Mouse (Mus musculus) monocyte, adult 2 months (primary cell): ENCODE measurements at regions not wholly inside any gene's neighbourhood (a gene's known extent, or its start where the extent isn't known, plus 50 kb on each side); places are given as distances from the start of the nearest gene placed in this dataset.

Experiments used
- DNase-seq, 2 experiments: peaks; one replicate each; pipeline ENCODE4 v3.0.0; 2022; ENCODE audit warnings: low spot score in 2 of 2, low read depth in 1 of 2

- DNase-seq, result no peak
Measured at GRCm38 (mm10) chr1:64364095-64364494, 168.3 kb upstream of the Creb1 start.

DNA sequence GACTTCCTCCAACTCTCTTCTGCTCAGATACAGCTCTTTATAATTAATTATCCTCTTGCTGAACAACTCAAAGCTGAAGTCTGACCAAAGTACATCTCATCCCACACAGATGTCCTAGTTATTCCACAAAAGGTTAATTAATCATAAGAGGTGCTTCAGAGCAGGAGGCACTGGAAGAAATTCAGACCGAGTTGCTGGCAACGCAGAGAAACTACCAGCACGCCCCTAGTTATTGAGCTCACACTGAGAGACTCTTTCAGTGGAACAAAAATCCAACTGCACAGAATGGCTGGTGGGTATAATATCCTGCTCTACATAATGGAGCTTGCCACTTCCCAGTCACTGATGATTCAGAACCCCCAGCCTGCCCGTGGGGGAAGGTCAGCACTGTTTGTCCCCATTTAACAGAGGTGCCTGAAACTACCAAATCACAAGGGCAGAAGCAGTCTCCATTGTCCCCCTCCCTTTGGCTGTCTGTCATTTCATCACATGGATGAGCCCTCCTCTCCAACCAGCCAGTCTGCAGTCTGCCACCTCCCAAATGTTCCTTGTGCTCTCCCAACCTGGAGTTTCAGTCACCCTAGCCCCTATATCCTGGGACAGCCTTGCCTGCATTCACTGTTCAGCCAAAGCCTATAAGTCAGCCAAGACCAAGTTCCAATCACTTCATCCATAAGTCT is 170.3 kb upstream of the Creb1 start:
- no peak for DNase-seq

DNA sequence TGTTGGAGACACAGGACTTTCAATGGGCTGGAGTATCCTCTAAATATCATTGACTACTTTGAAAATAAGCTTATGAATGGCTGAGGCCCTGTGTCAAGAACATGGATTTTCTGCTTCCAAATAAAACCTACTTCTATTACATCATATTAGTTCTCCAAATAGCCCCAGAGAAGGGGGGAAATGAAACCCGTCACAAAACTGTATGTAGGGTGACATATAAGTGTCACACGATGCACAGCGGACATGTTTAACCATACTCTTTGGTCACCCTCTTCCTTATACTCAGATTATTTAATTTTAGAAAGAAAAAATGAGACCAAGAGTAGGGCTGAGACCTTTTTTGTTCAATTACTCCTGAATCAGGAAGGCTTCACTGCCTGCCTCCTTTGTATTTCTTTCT is 189.2 kb upstream of the Creb1 start:
- DNase-seq, result peak; percentile 29 to 44

DNA sequence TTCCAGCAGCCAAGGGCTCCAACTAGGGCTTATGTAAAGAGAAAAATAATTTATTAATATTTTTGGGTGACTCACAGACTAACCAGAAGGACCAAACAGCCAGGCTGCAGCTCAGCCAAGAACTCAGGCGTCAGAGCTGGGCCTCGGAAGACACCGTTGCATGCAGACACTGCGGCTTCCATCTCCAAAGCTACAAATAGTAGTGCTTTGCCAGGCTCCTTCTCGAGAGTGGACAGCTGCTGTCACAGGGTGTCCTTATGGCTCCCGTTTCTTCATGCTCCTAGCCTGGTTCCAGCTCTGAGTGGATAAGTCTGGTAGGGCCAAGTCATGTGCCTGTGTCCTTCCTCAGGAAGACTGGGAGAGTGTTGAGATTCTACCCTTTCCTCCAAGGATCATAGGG is 190.8 kb upstream of the Creb1 start:
- DNase-seq, result no peak

DNA sequence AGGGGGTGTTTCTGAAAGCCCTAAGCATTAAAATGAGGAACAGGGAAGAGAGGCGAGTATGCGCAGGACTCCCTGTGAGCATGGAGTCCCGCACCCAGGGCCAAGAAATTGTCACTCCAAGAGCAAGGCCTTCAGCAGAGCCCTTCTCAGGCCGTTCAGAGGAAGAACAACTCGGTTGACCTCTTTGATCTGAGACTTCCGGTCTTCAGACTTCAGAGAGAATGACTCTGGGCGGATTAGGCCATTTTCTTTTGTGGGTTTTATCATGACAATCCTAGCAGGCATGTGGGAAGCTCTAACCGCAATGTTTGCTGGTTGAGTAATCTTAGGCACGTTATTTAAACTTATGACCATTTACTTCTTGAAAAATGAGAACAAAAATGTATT is 193.9 kb upstream of the Creb1 start:
- peak; percentile 55 to 59 for DNase-seq

GRCm38 (mm10) chr1:64337619-64338574 is 194.5 kb upstream of the Creb1 start:
- DNase-seq, result peak in 1 of 2 experiments; percentile 23

DNA sequence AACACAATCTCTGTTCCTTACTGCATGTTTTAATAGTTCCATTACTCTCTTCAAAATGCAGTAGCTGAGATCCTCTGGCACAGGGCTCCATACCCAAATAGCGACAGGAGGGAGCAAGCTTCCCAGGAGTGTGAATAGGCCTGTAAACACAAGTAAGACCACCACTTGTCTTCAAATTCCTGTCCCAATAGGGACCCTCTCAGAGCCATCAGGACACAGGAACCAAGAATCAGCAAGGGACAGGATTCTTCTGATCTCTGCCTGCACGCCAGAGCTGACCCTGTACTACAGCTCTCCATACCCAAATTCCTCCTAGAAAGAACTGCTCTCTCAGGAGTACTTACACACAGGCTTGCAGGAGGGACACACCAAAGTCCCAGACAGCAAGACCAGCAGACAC is 200.9 kb upstream of the Creb1 start:
- no peak for DNase-seq

GRCm38 (mm10) chr1:64330721-64331120 is 201.7 kb upstream of the Creb1 start:
- no peak for DNase-seq

DNA sequence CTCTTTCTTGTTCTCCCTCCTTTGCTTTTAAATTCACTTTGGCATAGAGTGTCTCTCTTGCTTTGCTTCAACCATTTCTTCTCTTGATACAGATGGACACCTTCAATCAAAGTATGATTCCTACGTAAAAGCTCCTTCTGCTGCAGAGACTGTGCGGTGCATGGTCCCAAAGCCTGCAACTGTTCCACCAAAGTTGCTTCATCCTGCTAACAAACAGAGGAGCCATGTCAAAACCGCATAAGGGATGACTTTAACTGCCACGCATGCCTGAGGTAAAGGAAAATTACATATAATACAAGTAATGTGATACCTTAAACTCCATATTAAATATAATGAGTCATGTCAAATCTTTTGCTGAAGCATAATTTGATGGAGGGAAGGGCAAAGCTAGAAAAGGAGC is 200.1 kb upstream of the Klf7 start:
- no peak for DNase-seq

DNA sequence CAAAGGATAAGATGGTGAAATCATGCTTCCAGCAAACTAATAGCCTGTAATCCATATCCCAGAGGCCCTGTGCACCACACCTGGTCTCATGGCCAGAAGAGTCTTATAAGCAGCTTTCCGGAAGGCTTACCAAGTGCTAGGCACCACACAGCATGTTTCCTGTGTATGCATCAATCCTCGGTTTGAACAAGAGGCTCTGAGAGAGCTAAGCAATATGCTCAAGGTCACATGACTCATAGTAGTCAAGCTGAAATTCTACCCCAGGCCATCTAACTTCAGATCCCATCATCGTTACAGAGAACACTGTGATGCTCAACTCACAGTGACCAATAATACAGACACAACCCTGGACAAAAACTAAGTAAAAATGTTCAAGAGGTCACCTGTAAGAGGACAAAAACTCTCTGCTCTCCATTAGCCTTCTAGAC is 197.1 kb upstream of the Klf7 start:
- DNase-seq, result no peak

DNA sequence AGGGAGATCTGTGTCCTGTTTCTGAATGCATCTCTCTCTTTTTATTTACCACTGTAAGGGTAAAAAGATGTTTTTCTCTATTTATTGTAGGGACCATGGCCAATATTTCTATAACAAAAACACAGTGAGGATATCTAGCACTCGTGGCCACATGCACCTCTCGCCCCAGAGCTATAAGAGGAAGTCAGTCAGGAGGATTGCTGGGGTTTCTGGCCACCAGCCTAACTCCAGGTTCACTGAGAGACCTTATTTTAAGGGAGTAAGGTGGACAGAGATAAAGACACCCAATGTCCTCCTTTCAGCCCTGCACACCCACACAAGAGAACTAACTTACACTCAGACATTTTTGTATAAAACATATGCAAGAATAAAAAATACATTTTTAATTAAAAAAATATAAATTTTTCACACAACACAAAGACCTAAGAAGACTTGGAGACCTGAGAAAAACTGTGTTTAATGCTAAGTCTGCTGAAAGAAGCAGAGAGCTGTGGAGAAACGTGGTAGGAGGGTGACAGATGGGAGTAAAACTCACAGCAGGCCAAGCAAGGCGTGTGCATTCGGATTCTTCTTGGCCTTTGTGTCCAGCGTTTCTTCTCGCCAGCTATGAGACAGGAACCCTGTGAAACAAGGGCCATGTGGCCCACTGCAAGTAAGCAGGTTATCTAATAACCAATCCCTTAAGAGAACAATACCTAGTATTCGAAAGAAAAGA is 196.5 kb upstream of the Klf7 start:
- no peak for DNase-seq

DNA sequence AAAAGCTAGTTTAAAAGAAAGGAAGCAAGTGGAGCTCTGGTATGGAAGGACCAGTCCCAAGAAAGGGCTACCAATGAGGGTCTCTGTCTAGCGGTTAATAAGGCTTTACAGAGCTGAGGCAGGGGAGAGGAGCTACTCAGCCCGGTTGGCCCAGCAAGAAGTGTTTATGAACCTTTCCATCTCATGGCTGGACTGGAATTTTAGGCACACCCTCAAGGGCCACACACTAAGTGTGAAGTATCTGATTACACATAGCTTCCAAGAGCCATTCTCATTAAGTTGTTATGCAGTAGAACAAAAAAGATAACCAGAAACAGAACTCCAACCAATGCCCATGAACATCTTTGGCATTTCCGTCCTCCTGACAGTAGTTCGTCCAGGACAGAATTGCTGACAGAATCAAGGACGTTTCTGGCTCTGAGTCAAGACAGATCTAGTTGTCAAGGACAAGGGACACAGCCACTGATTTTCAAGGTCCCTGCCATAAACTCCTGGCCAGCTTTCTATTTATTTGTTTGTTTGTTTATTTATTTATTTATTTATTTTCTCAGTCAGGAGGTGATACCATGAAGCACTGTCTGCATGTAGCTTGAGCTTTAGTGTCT is 195.1 kb upstream of the Klf7 start:
- DNase-seq, result no peak

DNA sequence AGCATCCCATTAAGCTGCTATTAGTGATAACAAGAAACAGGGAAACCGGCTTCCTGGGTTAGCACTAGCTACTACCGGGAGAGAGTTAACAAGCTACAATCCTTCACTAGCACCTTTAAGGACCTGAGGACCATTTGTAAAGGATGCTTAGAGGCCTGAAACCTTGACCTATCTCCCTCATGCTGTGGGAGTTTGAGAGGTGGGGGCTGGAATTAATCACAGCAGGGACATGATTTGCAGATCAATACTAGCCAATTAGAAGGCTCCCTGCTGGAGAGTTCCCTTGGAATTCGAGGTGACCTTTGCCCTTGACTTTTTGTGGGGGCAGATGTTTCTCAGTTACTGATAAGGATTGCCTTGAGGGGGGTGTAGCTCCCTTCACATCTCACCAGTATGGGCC is 189.3 kb upstream of the Klf7 start:
- no peak for DNase-seq

- no peak for DNase-seq
Measured at GRCm38 (mm10) chr1:64308560-64308959, 186.5 kb upstream of the Klf7 start.

DNA sequence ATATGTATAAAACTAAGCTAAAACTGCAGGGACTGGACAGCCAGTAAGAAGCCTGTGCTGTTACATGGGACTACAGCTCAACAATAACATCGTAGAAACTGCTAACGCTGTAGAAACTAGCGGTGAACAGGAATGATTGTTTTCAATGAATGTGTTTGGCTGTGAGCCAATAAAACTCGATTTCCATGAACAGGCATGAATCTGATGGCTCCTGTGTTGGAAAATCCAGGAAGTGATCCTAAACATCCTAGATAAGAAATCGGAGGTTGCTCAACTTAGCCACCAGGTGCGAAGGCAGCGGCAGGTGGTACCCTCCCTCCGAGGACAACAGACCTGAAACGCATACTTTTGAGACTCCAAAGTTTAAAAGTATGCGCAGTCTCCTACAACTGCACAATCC is 186.0 kb upstream of the Klf7 start:
- DNase-seq, result no peak

GRCm38 (mm10) chr1:64305427-64306213 is 183.5 kb upstream of the Klf7 start:
- DNase-seq, result no peak

DNA sequence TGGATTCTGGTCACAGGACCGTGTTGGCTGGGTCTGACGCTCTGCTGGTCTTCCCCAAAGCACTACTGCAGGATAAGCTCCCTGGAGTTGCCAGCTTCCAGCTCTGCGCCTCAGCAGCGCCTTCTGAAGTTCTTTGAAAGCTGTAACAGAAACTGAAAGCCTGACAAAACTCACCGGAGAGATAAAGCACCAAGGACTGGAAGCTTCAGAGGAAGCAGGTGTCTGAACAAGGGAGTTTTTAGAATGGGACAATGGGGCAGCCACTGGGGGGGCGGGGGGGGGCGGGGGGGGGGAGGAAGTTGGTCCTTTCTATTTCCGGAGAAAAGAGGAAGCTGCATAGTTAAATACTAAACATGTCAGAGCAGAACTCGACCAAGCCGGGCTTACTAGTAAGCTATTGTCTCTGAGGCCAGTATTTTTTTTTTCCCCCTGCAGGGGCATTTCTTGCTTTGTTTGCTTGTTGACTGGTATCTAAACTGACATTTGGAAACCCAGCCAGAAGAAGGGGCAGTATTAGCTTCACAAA is 180.8 kb upstream of the Klf7 start:
- DNase-seq, result peak; percentile 12 to 44

- DNase-seq, result peak in 1 of 2 experiments; percentile 61
Measured at GRCm38 (mm10) chr1:64301530-64302061, 179.5 kb upstream of the Klf7 start.

- DNase-seq, result peak in 1 of 2 experiments; percentile 79
Measured at GRCm38 (mm10) chr1:64300951-64301529, 179.0 kb upstream of the Klf7 start.

DNA sequence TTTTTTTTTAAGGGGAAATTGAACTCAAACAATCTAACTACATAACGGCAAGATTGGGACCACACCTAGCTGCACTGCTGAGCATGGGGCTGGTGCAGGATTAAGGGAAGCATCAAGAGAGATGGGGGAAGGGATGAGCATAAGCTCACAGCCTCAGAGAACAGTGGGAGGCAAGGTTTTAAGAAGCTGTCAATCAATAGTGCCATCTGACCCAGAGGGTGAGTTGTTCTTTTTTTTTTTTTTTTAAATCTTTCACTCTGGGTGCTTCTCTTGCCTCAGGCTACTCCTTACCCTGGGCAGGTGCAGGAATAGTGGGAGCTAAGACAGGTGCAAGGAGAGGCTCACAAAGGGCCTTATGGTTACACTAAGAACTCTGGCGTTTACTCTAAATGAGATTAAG is 176.9 kb upstream of the Klf7 start:
- no peak for DNase-seq
